Mouse (Mus musculus) right cerebral cortex, postnatal 4 days (tissue): ENCODE results near the gene Pon2.

Experiments used
- DNase-seq: peaks from one replicate; pipeline ENCODE4 v3.0.0-alpha.2; 2022

The Pon2 gene

GRCm38 (mm10) chr6:5222080-5222479 is 76.2 kb downstream of the Pon2 start:
- no peak for DNase-seq

- DNase-seq, result no peak
Observed at GRCm38 (mm10) chr6:5218190-5218589, 80.1 kb downstream of the Pon2 start.
